Mouse (Mus musculus): ENCODE results near the gene Neo1. TPM values are rescaled to one million over a fixed set of nuclear protein-coding genes. Genes with fewer than 3 reads are reported as not detected.

Gene Neo1
- polyA plus RNA-seq, 1 experiment from 2014 or later = 33.7 TPM

GRCm38 (mm10) chr9:58847008-58847407 lies 189.2 kb downstream of the Neo1 start:
- Histone ChIP-seq H3K4me3 (no peak overlapping the region), H3K9me3 (replicated peaks) (no peaks in the 10 kb centered on the region), H3K4me2 (no peak overlapping the region), H3K4me1 (peaks cover 28% of the 10 kb centered on the region), H3K9ac (no peak overlapping the region), H3K27me3 (no peaks in the 10 kb centered on the region), H3K36me3 (ENCODE audit: poor library complexity, severe bottlenecking) (0 out of 2 replicates have a peak, but pooled peaks cover 5% of the 10 kb centered on the region), H3K27ac (no peak overlapping the region)
- WGBS = 78% methylated on average over 3 of the region's 3 CpGs
- ATAC-seq = no peak

- H3K27ac ChIP-seq = no peak overlapping the region
- no peak overlapping the region for H3K4me3 ChIP-seq
- H3K27me3 ChIP-seq = no peaks in the 10 kb centered on the region
- peaks cover 10% of the 10 kb centered on the region for H3K4me1 ChIP-seq
- H3K9ac ChIP-seq = no peak overlapping the region
- 83% methylated on average over 3 of the region's 3 CpGs for WGBS
- H3K36me3 ChIP-seq (ENCODE audit: poor library complexity, severe bottlenecking) = 0 out of 2 replicates have a peak, but pooled peaks cover 5% of the 10 kb centered on the region
- H3K9me3 ChIP-seq (replicated peaks) = no peaks in the 10 kb centered on the region
- H3K4me2 ChIP-seq = no peak overlapping the region
- ATAC-seq = no peak
Measured at GRCm38 (mm10) chr9:58844597-58844996, 191.6 kb downstream of the Neo1 start.

GRCm38 (mm10) chr9:58841655-58842054 lies 194.6 kb downstream of the Neo1 start:
- H3K4me2 ChIP-seq = no peak overlapping the region
- no peaks in the 10 kb centered on the region for H3K27me3 ChIP-seq
- 0 out of 2 replicates have a peak, but pooled peaks cover 8% of the 10 kb centered on the region for H3K4me1 ChIP-seq
- WGBS = 35% methylated on average over 6 of the region's 6 CpGs
- H3K9me3 ChIP-seq (replicated peaks) = no peaks in the 10 kb centered on the region
- H3K9ac ChIP-seq = no peak overlapping the region
- H3K4me3 ChIP-seq = no peak overlapping the region
- H3K27ac ChIP-seq = no peak overlapping the region
- no peak for ATAC-seq
- 0 out of 2 replicates have a peak, but pooled peaks cover 5% of the 10 kb centered on the region for H3K36me3 ChIP-seq (ENCODE audit: poor library complexity, severe bottlenecking)

- Histone ChIP-seq H3K36me3 (ENCODE audit: poor library complexity, severe bottlenecking) (no peaks in the 10 kb centered on the region), H3K27ac (no peak overlapping the region), H3K9ac (no peak overlapping the region), H3K4me2 (no peak overlapping the region), H3K4me3 (no peak overlapping the region), H3K9me3 (replicated peaks) (no peaks in the 10 kb centered on the region), H3K4me1 (0 out of 2 replicates have a peak, but pooled peaks cover 11% of the 10 kb centered on the region), H3K27me3 (no peaks in the 10 kb centered on the region)
- ATAC-seq = no peak
- WGBS = 72% methylated on average over 5 of the region's 5 CpGs
Measured at GRCm38 (mm10) chr9:58838504-58838903, 197.7 kb downstream of the Neo1 start.

- ATAC-seq = no peak
- H3K4me1 ChIP-seq = 0 out of 2 replicates have a peak, but pooled peaks cover 11% of the 10 kb centered on the region
- no peak overlapping the region for H3K4me3 ChIP-seq
- no peaks in the 10 kb centered on the region for H3K9me3 ChIP-seq (replicated peaks)
- 52% methylated on average over 5 of the region's 5 CpGs for WGBS
- no peak overlapping the region for H3K4me2 ChIP-seq
- H3K9ac ChIP-seq = no peak overlapping the region
- no peaks in the 10 kb centered on the region for H3K36me3 ChIP-seq (ENCODE audit: poor library complexity, severe bottlenecking)
- H3K27me3 ChIP-seq = no peaks in the 10 kb centered on the region
- H3K27ac ChIP-seq = no peak overlapping the region
Measured at GRCm38 (mm10) chr9:58837174-58837573, 199.1 kb downstream of the Neo1 start.

- Histone ChIP-seq H3K27ac (no peak overlapping the region), H3K36me3 (ENCODE audit: poor library complexity, severe bottlenecking) (no peaks in the 10 kb centered on the region), H3K9ac (no peak overlapping the region), H3K4me2 (no peak overlapping the region), H3K4me1 (peaks cover 22% of the 10 kb centered on the region), H3K9me3 (replicated peaks) (no peaks in the 10 kb centered on the region), H3K27me3 (no peaks in the 10 kb centered on the region), H3K4me3 (no peak overlapping the region)
- 84% methylated on average over 3 of the region's 3 CpGs for WGBS
- ATAC-seq = no peak
Measured at GRCm38 (mm10) chr9:58832939-58833338, 203.3 kb downstream of the Neo1 start.

GRCm38 (mm10) chr9:58829627-58830026 lies 206.6 kb downstream of the Neo1 start:
- Histone ChIP-seq H3K9ac (no peak overlapping the region), H3K4me3 (no peak overlapping the region), H3K36me3 (ENCODE audit: poor library complexity, severe bottlenecking) (no peaks in the 10 kb centered on the region), H3K4me2 (no peak overlapping the region), H3K4me1 (peaks cover 24% of the 10 kb centered on the region), H3K27ac (no peak overlapping the region), H3K9me3 (replicated peaks) (no peaks in the 10 kb centered on the region), H3K27me3 (peaks cover 8% of the 10 kb centered on the region)
- 44% methylated on average over 4 of the region's 4 CpGs for WGBS
- ATAC-seq = no peak

Other genes starting within 250 kb of the Neo1 start
- 1.4 and 1.8 TPM in 2 replicates for gene Hcn4, start 213.0 kb downstream of the Neo1 start, polyA plus RNA-seq (2015; fragmentation: Nextera tagmentation; extraction: Ambion mirVana)

All from forebrain, embryonic 13.5 days (tissue).